In genomic region chrX:101942461-101942896, GRCm38 (mm10) we compare ENCODE assay signal across 8 mouse cellular contexts.
DNase-seq lines count a peak whose midpoint lies in the region; ATAC-seq and TF ChIP-seq lines count a peak whose summit lies in the region.

No protein-coding gene starts in this region.

- H3K79me2 ChIP-seq in CH12.LX (replicated peaks; ENCODE audit: control insufficient read depth, extremely low read depth, insufficient read depth, poor library complexity, severe bottlenecking) = no peaks in the 10 kb centered on the region

- peak; percentile 96 for ATAC-seq in cerebellum, adult (ENCODE audit: insufficient number of reproducible peaks, low FRiP score, low TSS enrichment)
- peak; percentile 81 for ATAC-seq in forebrain, embryonic 14.5 days
- ATAC-seq in heart, postnatal 0 days (ENCODE audit: insufficient read depth, low read depth) = peak; percentile 96
- 0 out of 2 replicates have a peak, but pooled peaks have one; percentile 53 for ATAC-seq in liver, embryonic 13.5 days (ENCODE audit: low read depth)
- peak; percentile 89 for ATAC-seq in neural tube, embryonic 14.5 days (ENCODE audit: low read depth)

- H3K27me3 ChIP-seq in CH12.LX (replicated peaks) = no peaks in the 10 kb centered on the region
- H3K27me3 ChIP-seq in forebrain, embryonic 14.5 days (replicated peaks; ENCODE audit: control insufficient read depth, insufficient read depth, low read length) = no peaks in the 10 kb centered on the region
- H3K27me3 ChIP-seq in heart, postnatal 0 days (ENCODE audit: control insufficient read depth, insufficient read depth, low read length) = peaks cover 6% of the 10 kb centered on the region; the same call in 1 of the 2 replicates
- peaks cover 9% of the 10 kb centered on the region; the same call in 1 of the 2 replicates for H3K27me3 ChIP-seq in liver, embryonic 13.5 days
- no peaks in the 10 kb centered on the region for H3K27me3 ChIP-seq in neural tube, embryonic 14.5 days (ENCODE audit: control insufficient read depth, insufficient read depth, low read length)

- no peaks in the 10 kb centered on the region for H3K9me3 ChIP-seq in CH12.LX (replicated peaks; ENCODE audit: low read length)
- H3K9me3 ChIP-seq in forebrain, embryonic 14.5 days (replicated peaks; ENCODE audit: control insufficient read depth, low read length) = no peaks in the 10 kb centered on the region
- H3K9me3 ChIP-seq in heart, postnatal 0 days (replicated peaks; ENCODE audit: control insufficient read depth, low read length) = no peaks in the 10 kb centered on the region
- H3K9me3 ChIP-seq in liver, embryonic 13.5 days (replicated peaks) = no peaks in the 10 kb centered on the region
- H3K9me3 ChIP-seq in neural tube, embryonic 14.5 days (ENCODE audit: control insufficient read depth, low read length) = no peaks in the 10 kb centered on the region

- no peak overlapping the region for H3K4me2 ChIP-seq in CH12.LX (ENCODE audit: insufficient read depth, low read depth, poor library complexity, severe bottlenecking)
- H3K4me2 ChIP-seq in forebrain, embryonic 14.5 days (ENCODE audit: low read length) = no peak overlapping the region
- no peak overlapping the region for H3K4me2 ChIP-seq in heart, postnatal 0 days (ENCODE audit: low read depth, low read length)
- no peak overlapping the region for H3K4me2 ChIP-seq in liver, embryonic 13.5 days
- no peak overlapping the region for H3K4me2 ChIP-seq in neural tube, embryonic 14.5 days (ENCODE audit: low read depth, low read length)

- no peaks in the 10 kb centered on the region for H3K36me3 ChIP-seq in CH12.LX (replicated peaks in 1 of 2; ENCODE audit: control insufficient read depth in 1 of 2, insufficient read depth in 1 of 2, low read length in 1 of 2)
- no peaks in the 10 kb centered on the region for H3K36me3 ChIP-seq in forebrain, embryonic 14.5 days (ENCODE audit: control insufficient read depth, insufficient read depth, low read length)
- no peaks in the 10 kb centered on the region for H3K36me3 ChIP-seq in heart, postnatal 0 days (replicated peaks; ENCODE audit: control insufficient read depth, insufficient read depth, low read length)
- no peaks in the 10 kb centered on the region for H3K36me3 ChIP-seq in liver, embryonic 13.5 days
- H3K36me3 ChIP-seq in neural tube, embryonic 14.5 days (ENCODE audit: control insufficient read depth, insufficient read depth, low read length) = no peaks in the 10 kb centered on the region

- peaks cover 0 to 11% of the 10 kb centered on the region in 2 experiments; a peak in 2 of 4 replicates for H3K4me1 ChIP-seq in CH12.LX (ENCODE audit: control insufficient read depth in 1 of 2, insufficient read depth in 2 of 2)
- no peaks in the 10 kb centered on the region for H3K4me1 ChIP-seq in forebrain, embryonic 14.5 days (ENCODE audit: control insufficient read depth, insufficient read depth, low read length)
- no peaks in the 10 kb centered on the region for H3K4me1 ChIP-seq in heart, postnatal 0 days (ENCODE audit: control insufficient read depth, insufficient read depth)
- no peaks in the 10 kb centered on the region for H3K4me1 ChIP-seq in liver, embryonic 13.5 days (replicated peaks)
- no peaks in the 10 kb centered on the region for H3K4me1 ChIP-seq in neural tube, embryonic 14.5 days (ENCODE audit: control insufficient read depth, insufficient read depth, low read length)

- WGBS in forebrain, embryonic 14.5 days = 38% methylated on average over 6 of the region's 6 CpGs
- 12% methylated on average over 6 of the region's 6 CpGs for whole genome bisulfite sequencing in heart, postnatal 0 days
- 12% methylated on average over 6 of the region's 6 CpGs for WGBS in liver, embryonic 13.5 days (ENCODE audit: insufficient replicate concordance)
- 11% methylated on average over 6 of the region's 6 CpGs for WGBS in neural tube, embryonic 14.5 days

- in situ Hi-C loops in CH12.LX (cut with MboI; ENCODE audit: low pct_ligation_motif_present, low pct_unique_long_range_greater_than_20kb, low sequenced_read_pairs) = no loop called here

- DNase-seq in CH12.LX (ENCODE audit: extremely low read depth) = peak; percentile 43
- peak; percentile 53 for DNase-seq in forebrain, embryonic 14.5 days (ENCODE audit: low spot score)
- peak; percentile 61 for DNase-seq in heart, postnatal 0 days (ENCODE audit: low spot score)
- peak; percentile 80 for DNase-seq in kidney, postnatal 14 days
- DNase-seq in liver, embryonic 13.5 days = no peak
- peak; percentile 74 for DNase-seq in thymus, postnatal 4 days

- H3K27ac ChIP-seq in CH12.LX (ENCODE audit: insufficient read depth, low read depth) = no peak overlapping the region
- H3K27ac ChIP-seq in forebrain, embryonic 14.5 days (ENCODE audit: low read depth, low read length) = no peak overlapping the region
- H3K27ac ChIP-seq in heart, postnatal 0 days (ENCODE audit: low read depth) = peak overlapping the region; percentile 36
- H3K27ac ChIP-seq in liver, embryonic 13.5 days = no peak overlapping the region
- no peak overlapping the region for H3K27ac ChIP-seq in neural tube, embryonic 14.5 days (ENCODE audit: low read depth, low read length)

- TF ChIP-seq EP300 in CH12.LX (IDR thresholded peaks at IDR 0.05; ENCODE audit: low read length) = no peak
- TF ChIP-seq EP300 in heart, postnatal 0 days (IDR thresholded peaks at IDR 0.05; ENCODE audit: low read depth) = no peak

- no peak overlapping the region for H3K4me3 ChIP-seq in CH12.LX (replicated peaks in 1 of 3; ENCODE audit: low read depth in 2 of 3, low read length in 2 of 3, poor library complexity in 1 of 3)
- H3K4me3 ChIP-seq in forebrain, embryonic 14.5 days (ENCODE audit: low read depth, low read length) = no peak overlapping the region
- H3K4me3 ChIP-seq in heart, postnatal 0 days (ENCODE audit: low read depth, low read length) = no peak overlapping the region
- no peak overlapping the region for H3K4me3 ChIP-seq in liver, embryonic 13.5 days (replicated peaks)
- H3K4me3 ChIP-seq in neural tube, embryonic 14.5 days (ENCODE audit: low read depth, low read length) = no peak overlapping the region

- no peak overlapping the region for H3K9ac ChIP-seq in CH12.LX (ENCODE audit: insufficient read depth, low read depth)
- H3K9ac ChIP-seq in forebrain, embryonic 14.5 days (ENCODE audit: low read length) = no peak overlapping the region
- H3K9ac ChIP-seq in heart, postnatal 0 days (replicated peaks; ENCODE audit: low read depth, low read length) = no peak overlapping the region
- no peak overlapping the region for H3K9ac ChIP-seq in liver, embryonic 13.5 days
- H3K9ac ChIP-seq in neural tube, embryonic 14.5 days (replicated peaks; ENCODE audit: low read depth, low read length) = no peak overlapping the region

- no peak for TF ChIP-seq POLR2A in CH12.LX (IDR thresholded peaks at IDR 0.05; ENCODE audit: low read depth, low read length)

- dilution Hi-C loops in CH12.LX (cut with MboI; ENCODE audit: extremely low pct_ligation_motif_present, extremely low pct_unique_long_range_greater_than_20kb, low sequenced_read_pairs) = no loop called here

- peak in 1 of 2 experiments; percentile 67; a peak in 3 of 4 replicates for TF ChIP-seq CTCF in CH12.LX (conservative IDR thresholded peaks at IDR 0.05 in 1 of 2, IDR thresholded peaks at IDR 0.05 in 1 of 2; ENCODE audit: low read depth in 2 of 2, low read length in 2 of 2)
- peak; percentile 91 for TF ChIP-seq CTCF in heart, postnatal 0 days (IDR thresholded peaks at IDR 0.05; ENCODE audit: low read depth)

- TF ChIP-seq RAD21 in CH12.LX (IDR thresholded peaks at IDR 0.05; ENCODE audit: low read depth, low read length) = peak; percentile 64

TF ChIP-seq in CH12.LX, 34 proteins besides CTCF, POLR2A, EP300 and RAD21:
- TF ChIP-seq IRF4 (IDR thresholded peaks at IDR 0.05; ENCODE audit: low read depth, low read length) = no peak
- TF ChIP-seq SMC3 (IDR thresholded peaks at IDR 0.05; ENCODE audit: low read depth, low read length) = peak; percentile 26; the same call in 1 of the 2 replicates
